Mouse (Mus musculus) stomach, embryonic 16.5 days (tissue): ENCODE measurements around the gene Traf1. TPM values are rescaled to one million over a fixed set of nuclear protein-coding genes. Genes with fewer than 3 reads are reported as not detected.
A peak's percentile ranks its signal among the peaks of the same experiment; 100 is the strongest.

Experiments used
- ATAC-seq: fragments of 200-750 bp; cut with Nextera tagmentation; 2 replicates; pipeline ENCODE4 v1.8.0; 2017; ENCODE audit warnings: moderate number of reproducible peaks, moderate TSS enrichment; ENCODE audit not compliant: insufficient read depth, low FRiP score
- H3K27ac ChIP-seq: fragments of 300-500 bp; sonication (generic); 2 replicates; pipeline ENCODE4 v1.5.1; 2014; ENCODE audit warnings: low read length
- H3K27me3 ChIP-seq: fragments of 300-500 bp; sonication (generic); 2 replicates; pipeline ENCODE4 v1.6.1; 2014; ENCODE audit warnings: low read length, control low read depth, mixed read lengths; ENCODE audit not compliant: control insufficient read depth, insufficient read depth
- H3K36me3 ChIP-seq: fragments of 300-500 bp; sonication (generic); 2 replicates; pipeline ENCODE4 v1.6.1; 2014; ENCODE audit warnings: low read length; ENCODE audit not compliant: control insufficient read depth, insufficient read depth
- H3K4me1 ChIP-seq: fragments of 300-500 bp; sonication (generic); 2 replicates; pipeline ENCODE4 v1.6.1; 2014; ENCODE audit warnings: low read length, control low read depth, mixed read lengths; ENCODE audit not compliant: control insufficient read depth, insufficient read depth
- H3K4me2 ChIP-seq: fragments of 300-500 bp; sonication (generic); 2 replicates; pipeline ENCODE4 v1.6.1; 2014; ENCODE audit warnings: low read depth, low read length, mixed read lengths
- H3K4me3 ChIP-seq: fragments of 300-500 bp; sonication (generic); replicated peaks from 2 replicates; pipeline ENCODE4 v1.5.1; 2014; ENCODE audit warnings: mild to moderate bottlenecking, low read length
- H3K9ac ChIP-seq: fragments of 300-500 bp; sonication (generic); 2 replicates; pipeline ENCODE4 v1.6.1; 2014; ENCODE audit warnings: low read length
- H3K9me3 ChIP-seq: fragments of 300-500 bp; sonication (generic); replicated peaks from 2 replicates; pipeline ENCODE4 v1.6.1; 2016; ENCODE audit warnings: low read length, control low read depth; ENCODE audit not compliant: control insufficient read depth
- WGBS: fragments of 180-500 bp; shearing (Covaris S2); extraction: QIAGEN DNeasy Blood & Tissue Kit; methylation state at CpG from one replicate; pipeline ENCODE4 v1.1.7; 2014; 5-methylcytosine and 5-hydroxymethylcytosine counted together
- polyA plus RNA-seq: library from polyadenylated mRNA; unstranded; fragments of >200 nt; fragmentation: Nextera tagmentation; extraction: Ambion mirVana; gene quantifications from 2 replicates; pipeline ENCODE4 v1.2.1, GENCODE M21; 2015

The Traf1 gene
- 3.8 and 6.2 TPM in 2 replicates for polyA plus RNA-seq

DNA sequence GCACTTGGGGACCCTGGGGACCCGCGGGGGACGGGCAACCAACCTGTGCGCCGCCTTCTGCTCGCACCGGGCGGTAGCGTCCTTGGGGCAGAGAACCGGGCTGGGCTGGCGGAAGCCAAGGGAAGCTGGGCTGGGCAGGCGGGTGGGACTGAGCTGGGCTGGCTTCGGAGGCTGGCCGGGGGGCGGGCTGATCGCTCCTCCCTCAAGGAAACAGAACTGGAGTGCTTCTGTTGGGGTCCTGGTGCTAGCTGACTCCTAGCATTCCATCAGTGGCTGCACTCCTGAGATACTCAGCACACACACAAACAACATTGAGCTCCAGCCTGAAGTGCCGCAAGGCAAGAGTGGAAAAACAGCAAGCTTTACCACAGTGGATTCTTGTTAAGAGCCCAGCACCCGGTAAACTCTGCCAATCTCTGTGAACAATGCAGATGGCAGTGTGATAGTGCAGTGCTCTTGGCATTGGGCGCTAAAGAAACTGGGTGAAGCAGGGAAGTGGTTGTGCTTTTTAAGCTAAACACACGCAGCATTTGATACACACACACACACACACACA is at the start of gene Traf1:
Gene Traf1 (minus strand): TSS at position 292 of the 556 bp plus-strand sequence.
- H3K9me3 ChIP-seq: no peaks in the 10 kb centered on the region
- peak within 1 kb of the TSS; percentile 72 for H3K4me2 ChIP-seq
- WGBS: 7% methylated on average over 20 of the region's 20 CpGs
- H3K4me3 ChIP-seq: peak within 1 kb of the TSS; percentile 44
- no peaks in the 10 kb centered on the region for H3K27me3 ChIP-seq
- peaks cover 18% of the 10 kb centered on the region for H3K4me1 ChIP-seq
- peak; percentile 71; the same call in 1 of the 2 replicates for ATAC-seq
- H3K27ac ChIP-seq: no peak within 1 kb of the TSS
- peak within 1 kb of the TSS; percentile 68 for H3K9ac ChIP-seq
- H3K36me3 ChIP-seq: no peaks in the 10 kb centered on the region

GRCm38 (mm10) chr2:34998956-34999355 is 37.4 kb upstream of the Traf1 start:
- no peaks in the 10 kb centered on the region for H3K4me1 ChIP-seq
- no peak overlapping the region for H3K4me3 ChIP-seq
- 81% methylated on average over 9 of the region's 9 CpGs for WGBS
- H3K9ac ChIP-seq: no peak overlapping the region
- ATAC-seq: no peak
- no peak overlapping the region for H3K27ac ChIP-seq
- no peaks in the 10 kb centered on the region for H3K36me3 ChIP-seq
- H3K27me3 ChIP-seq: no peaks in the 10 kb centered on the region
- no peak overlapping the region for H3K4me2 ChIP-seq
- no peaks in the 10 kb centered on the region for H3K9me3 ChIP-seq

GRCm38 (mm10) chr2:34996506-34996905 is 34.9 kb upstream of the Traf1 start:
- H3K36me3 ChIP-seq: no peaks in the 10 kb centered on the region
- no peak overlapping the region for H3K4me2 ChIP-seq
- H3K4me3 ChIP-seq: no peak overlapping the region
- WGBS: 80% methylated on average over 5 of the region's 5 CpGs
- H3K27me3 ChIP-seq: no peaks in the 10 kb centered on the region
- no peaks in the 10 kb centered on the region for H3K9me3 ChIP-seq
- H3K4me1 ChIP-seq: no peaks in the 10 kb centered on the region
- H3K9ac ChIP-seq: no peak overlapping the region
- no peak overlapping the region for H3K27ac ChIP-seq
- no peak for ATAC-seq

DNA sequence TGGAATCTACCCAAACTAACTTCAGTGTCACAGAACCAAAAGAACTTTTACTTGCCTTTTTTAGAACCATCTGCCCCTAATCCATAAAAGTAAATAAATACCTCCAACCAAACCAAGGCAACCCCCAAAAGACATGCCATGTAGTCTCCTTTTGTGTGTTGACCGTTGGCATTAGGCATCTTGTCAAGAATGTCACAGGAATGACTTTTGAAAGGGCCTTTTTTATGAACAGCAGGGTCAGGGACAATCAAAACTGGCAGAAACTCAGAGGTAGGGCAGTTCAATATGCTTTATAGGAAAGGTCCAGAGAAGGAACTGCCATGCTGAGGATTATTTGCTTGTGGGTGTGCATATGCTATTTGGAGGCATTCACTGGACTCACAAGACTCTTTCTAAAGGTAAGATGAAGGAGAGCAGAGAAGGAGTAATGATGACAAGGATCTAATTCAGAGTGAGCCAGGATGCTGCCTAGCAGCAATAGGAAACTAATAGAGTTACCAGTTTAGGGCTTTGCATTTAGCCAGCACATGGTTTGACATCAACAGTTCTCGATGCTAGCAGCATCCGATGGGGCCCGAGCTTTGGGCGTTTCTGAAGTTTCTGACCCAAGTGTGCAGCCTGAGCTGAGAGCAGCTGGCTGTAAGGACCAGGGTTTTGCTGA is 32.3 kb upstream of the Traf1 start:
- no peaks in the 10 kb centered on the region for H3K9me3 ChIP-seq
- no peaks in the 10 kb centered on the region for H3K27me3 ChIP-seq
- no peak overlapping the region for H3K4me3 ChIP-seq
- H3K27ac ChIP-seq: no peak overlapping the region
- no peaks in the 10 kb centered on the region for H3K4me1 ChIP-seq
- H3K36me3 ChIP-seq: no peaks in the 10 kb centered on the region
- ATAC-seq: no peak
- WGBS: 81% methylated on average over 5 of the region's 5 CpGs
- H3K4me2 ChIP-seq: no peak overlapping the region
- no peak overlapping the region for H3K9ac ChIP-seq

- no peak overlapping the region for H3K4me2 ChIP-seq
- no peaks in the 10 kb centered on the region for H3K36me3 ChIP-seq
- H3K4me3 ChIP-seq: no peak overlapping the region
- no peak overlapping the region for H3K27ac ChIP-seq
- 21% methylated on average over 9 of the region's 9 CpGs for WGBS
- no peak overlapping the region; the same call in 1 of the 2 replicates for H3K9ac ChIP-seq
- no peaks in the 10 kb centered on the region for H3K9me3 ChIP-seq
- H3K27me3 ChIP-seq: no peaks in the 10 kb centered on the region
- no peak for ATAC-seq
- H3K4me1 ChIP-seq: no peaks in the 10 kb centered on the region
Observed at GRCm38 (mm10) chr2:34992729-34993695, 31.4 kb upstream of the Traf1 start.

- Histone ChIP-seq H3K36me3 (no peaks in the 10 kb centered on the region), H3K27ac (no peak overlapping the region), H3K27me3 (no peaks in the 10 kb centered on the region), H3K9ac (no peak overlapping the region), H3K9me3 (no peaks in the 10 kb centered on the region), H3K4me1 (no peaks in the 10 kb centered on the region), H3K4me3 (no peak overlapping the region), H3K4me2 (no peak overlapping the region)
- no peak for ATAC-seq
- WGBS: 78% methylated on average over 3 of the region's 3 CpGs
Observed at GRCm38 (mm10) chr2:34991966-34992365, 30.4 kb upstream of the Traf1 start.

- ATAC-seq: no peak
- no peak overlapping the region for H3K9ac ChIP-seq
- H3K27ac ChIP-seq: no peak overlapping the region
- 43% methylated on average over 1 of the region's 1 CpGs for WGBS
- H3K4me2 ChIP-seq: no peak overlapping the region
- no peaks in the 10 kb centered on the region for H3K27me3 ChIP-seq
- H3K4me3 ChIP-seq: no peak overlapping the region
- H3K4me1 ChIP-seq: no peaks in the 10 kb centered on the region
- no peaks in the 10 kb centered on the region for H3K9me3 ChIP-seq
- H3K36me3 ChIP-seq: no peaks in the 10 kb centered on the region
Observed at GRCm38 (mm10) chr2:34989749-34990148, 28.2 kb upstream of the Traf1 start.

GRCm38 (mm10) chr2:34987595-34987994 is 26.0 kb upstream of the Traf1 start:
- no peak for ATAC-seq
- Histone ChIP-seq H3K4me3 (no peak overlapping the region), H3K27me3 (no peaks in the 10 kb centered on the region), H3K9ac (no peak overlapping the region), H3K4me1 (peaks cover 4% of the 10 kb centered on the region; the same call in 1 of the 2 replicates), H3K36me3 (no peaks in the 10 kb centered on the region), H3K9me3 (no peaks in the 10 kb centered on the region), H3K4me2 (no peak overlapping the region), H3K27ac (no peak overlapping the region)
- WGBS: 47% methylated on average over 1 of the region's 1 CpGs

GRCm38 (mm10) chr2:34984885-34985284 is 23.3 kb upstream of the Traf1 start:
- Histone ChIP-seq H3K9me3 (no peaks in the 10 kb centered on the region), H3K4me3 (no peak overlapping the region), H3K4me2 (no peak overlapping the region), H3K4me1 (peaks cover 4% of the 10 kb centered on the region; the same call in 1 of the 2 replicates), H3K27me3 (no peaks in the 10 kb centered on the region), H3K27ac (no peak overlapping the region), H3K9ac (no peak overlapping the region), H3K36me3 (no peaks in the 10 kb centered on the region)
- no peak for ATAC-seq
- WGBS: 78% methylated on average over 8 of the region's 8 CpGs
